Mouse (Mus musculus): Measurements from ENCODE around the gene Flnb.

GRCm38 (mm10) chr14:7938809-7939784 lies 121.3 kb downstream of the Flnb start:
- TF ChIP-seq POLR2A (IDR thresholded peaks at IDR 0.05; ENCODE audit: borderline replicate concordance, extremely low read depth, insufficient read depth, insufficient read length, poor library complexity, severe bottlenecking) (no peak), CTCF (IDR thresholded peaks at IDR 0.05; ENCODE audit: borderline replicate concordance, extremely low read depth, insufficient read depth, insufficient read length) (no peak)
